Mouse (Mus musculus) liver, embryonic 13.5 days (tissue): ENCODE results near the gene Clec10a. TPM values are rescaled to one million over a fixed set of nuclear protein-coding genes. Genes with fewer than 3 reads are reported as not detected.
A peak's percentile ranks its signal among the peaks of the same experiment; 100 is the strongest.
"Not testable (repeated sequence)": the region's sequence is repeated elsewhere in the genome, so short reads cannot be mapped to it uniquely, and the experiment has no call there.

Source experiments
- ATAC-seq: fragments of 200-750 bp; cut with Nextera tagmentation; 2 replicates; pipeline ENCODE4 v1.8.0; 2017; ENCODE audit warnings: low read depth, mild to moderate bottlenecking, moderate number of reproducible peaks, moderate library complexity
- DNase-seq: peaks from one replicate; pipeline ENCODE4 v3.0.0; 2022
- H3K27ac ChIP-seq: fragments of 300-500 bp; sonication (generic); 2 replicates; pipeline ENCODE4 v1.5.1; 2015; ENCODE audit warnings: moderate library complexity, mild to moderate bottlenecking, inconsistent platforms
- H3K27me3 ChIP-seq: fragments of 300-500 bp; sonication (generic); 2 replicates; pipeline ENCODE4 v1.6.1; 2015; ENCODE audit warnings: mild to moderate bottlenecking, inconsistent platforms
- H3K36me3 ChIP-seq: fragments of 300-500 bp; sonication (generic); 2 replicates; pipeline ENCODE4 v1.6.1; 2015; ENCODE audit warnings: mild to moderate bottlenecking, inconsistent platforms
- H3K4me1 ChIP-seq: fragments of 300-500 bp; sonication (generic); replicated peaks from 2 replicates; pipeline ENCODE4 v1.6.1; 2015; ENCODE audit warnings: inconsistent platforms
- H3K4me2 ChIP-seq: fragments of 300-500 bp; sonication (generic); 2 replicates; pipeline ENCODE4 v1.6.1; 2015; ENCODE audit warnings: inconsistent platforms, mild to moderate bottlenecking, moderate library complexity
- H3K4me3 ChIP-seq: fragments of 300-500 bp; sonication (generic); replicated peaks from 2 replicates; pipeline ENCODE4 v1.5.1; 2015; ENCODE audit warnings: mild to moderate bottlenecking, inconsistent platforms
- H3K9ac ChIP-seq: fragments of 300-500 bp; sonication (generic); 2 replicates; pipeline ENCODE4 v1.6.1; 2015; ENCODE audit warnings: mild to moderate bottlenecking, inconsistent platforms
- H3K9me3 ChIP-seq: fragments of 300-500 bp; sonication (generic); replicated peaks from 2 replicates; pipeline ENCODE4 v1.6.1; 2016; ENCODE audit warnings: inconsistent platforms
- WGBS: fragments of 180-500 bp; shearing (Covaris S2); methylation state at CpG from one replicate; pipeline ENCODE4 v1.1.7; 2015; ENCODE audit not compliant: insufficient replicate concordance; 5-methylcytosine and 5-hydroxymethylcytosine counted together
- polyA plus RNA-seq: library from polyadenylated mRNA; unstranded; fragments of >200 nt; fragmentation: Nextera tagmentation; extraction: Ambion mirVana; gene quantifications from 2 replicates; pipeline ENCODE4 v1.2.1, GENCODE M21; 2015

The Clec10a gene
- polyA plus RNA-seq, 1 experiment from 2014 or later = 0.32 TPM

DNA sequence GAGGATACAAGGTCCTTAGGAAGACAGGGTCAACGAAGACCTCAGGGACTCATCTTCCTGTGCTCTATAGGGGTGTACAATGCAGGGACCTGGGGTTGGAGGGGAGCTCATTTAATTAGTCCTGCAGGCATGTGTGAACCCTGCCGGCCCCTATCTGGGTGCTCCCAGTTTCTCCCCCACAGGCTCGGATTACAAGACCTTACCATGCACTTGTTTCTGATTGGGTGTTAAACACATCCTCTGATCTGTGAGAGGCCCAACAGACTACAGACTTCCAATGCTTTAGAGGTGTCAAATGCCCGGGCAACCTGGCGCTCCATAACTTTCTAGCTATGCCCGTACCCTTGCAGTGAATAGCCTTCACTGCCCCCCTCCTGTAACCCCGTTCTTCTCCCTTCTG, 12.1 kb downstream of the Clec10a start:
- Histone ChIP-seq H3K4me3 (no peak overlapping the region), H3K36me3 (no peaks in the 10 kb centered on the region), H3K27ac (no peak overlapping the region), H3K4me1 (no peaks in the 10 kb centered on the region), H3K9me3 (no peaks in the 10 kb centered on the region), H3K9ac (no peak overlapping the region), H3K4me2 (no peak overlapping the region), H3K27me3 (no peaks in the 10 kb centered on the region)
- 52% methylated on average over 7 of the region's 7 CpGs for WGBS
- ATAC-seq (no peak), DNase-seq (no peak)

DNA sequence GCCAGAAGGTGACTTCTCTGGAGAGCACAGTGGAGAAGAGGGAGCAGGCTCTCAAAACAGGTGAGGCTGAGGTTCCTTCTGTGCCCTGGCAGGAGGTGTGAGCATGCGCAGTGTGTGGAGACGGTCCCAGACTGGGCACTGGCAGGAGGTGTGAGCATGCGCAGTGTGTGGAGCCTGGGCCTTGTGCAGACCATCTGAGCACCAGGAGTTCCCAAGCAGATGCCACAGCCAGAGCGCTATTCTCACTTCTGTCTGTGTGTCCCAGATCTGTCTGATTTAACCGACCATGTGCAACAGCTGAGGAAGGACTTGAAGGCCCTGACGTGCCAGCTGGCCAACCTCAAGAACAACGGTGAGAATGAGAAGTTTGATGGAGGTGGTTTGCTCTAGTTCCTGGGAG, 13.5 kb downstream of the Clec10a start:
- H3K36me3 ChIP-seq, H3K9me3 ChIP-seq, H3K4me1 ChIP-seq, ATAC-seq, H3K27ac ChIP-seq, H3K4me3 ChIP-seq, H3K27me3 ChIP-seq, H3K9ac ChIP-seq, H3K4me2 ChIP-seq, DNase-seq: not testable (repeated sequence)
- 71% methylated on average over 7 of the region's 7 CpGs for WGBS

DNA sequence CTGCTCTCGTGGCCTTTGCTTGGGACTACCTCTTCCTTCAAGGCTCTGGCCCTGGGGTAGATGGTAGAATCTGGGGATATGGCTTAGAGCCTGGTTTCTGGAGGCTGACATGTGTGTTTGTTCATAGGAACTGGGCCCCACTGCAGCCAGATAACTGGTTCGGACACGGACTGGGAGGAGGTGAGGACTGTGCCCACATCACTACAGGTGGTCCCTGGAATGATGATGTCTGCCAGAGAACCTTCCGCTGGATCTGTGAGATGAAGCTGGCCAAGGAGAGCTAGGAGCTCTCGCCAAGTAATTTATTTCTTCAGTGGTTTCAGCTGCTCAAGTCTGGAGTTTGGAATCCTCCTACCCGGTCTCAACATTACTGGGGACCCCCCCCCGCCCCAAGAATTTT, 14.3 kb downstream of the Clec10a start:
- 66% methylated on average over 7 of the region's 7 CpGs for WGBS
- H3K36me3 ChIP-seq = no peaks in the 10 kb centered on the region
- DNase-seq = no peak
- H3K4me1 ChIP-seq = no peaks in the 10 kb centered on the region
- H3K9ac ChIP-seq = no peak overlapping the region
- no peaks in the 10 kb centered on the region for H3K9me3 ChIP-seq
- no peak overlapping the region for H3K27ac ChIP-seq
- H3K4me3 ChIP-seq = no peak overlapping the region
- no peak for ATAC-seq
- H3K4me2 ChIP-seq = no peak overlapping the region
- H3K27me3 ChIP-seq = no peaks in the 10 kb centered on the region

DNA sequence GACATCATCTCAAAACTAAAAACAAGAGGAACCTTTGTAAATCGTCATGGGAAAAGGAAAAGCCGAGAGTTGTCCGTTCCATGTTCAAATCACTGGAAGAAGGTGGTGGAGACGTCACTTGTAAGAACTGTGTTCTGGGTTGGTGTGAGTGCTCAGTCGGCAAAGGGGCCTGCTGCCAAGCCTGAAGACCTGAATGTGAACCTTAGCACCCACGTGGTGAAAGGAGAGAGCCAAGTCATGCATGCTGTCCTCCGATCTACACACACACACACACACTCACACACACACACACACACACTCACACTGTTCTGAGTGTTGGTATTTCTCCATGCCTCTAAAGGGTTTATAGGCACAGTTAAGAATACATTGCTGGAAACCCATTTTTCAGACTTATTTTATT, 15.2 kb downstream of the Clec10a start:
- Histone ChIP-seq H3K27ac (no peak overlapping the region), H3K36me3 (no peaks in the 10 kb centered on the region), H3K27me3 (no peaks in the 10 kb centered on the region), H3K4me2 (no peak overlapping the region), H3K4me3 (no peak overlapping the region), H3K9ac (no peak overlapping the region), H3K9me3 (no peaks in the 10 kb centered on the region), H3K4me1 (no peaks in the 10 kb centered on the region)
- DNase-seq = no peak
- WGBS = 61% methylated on average over 7 of the region's 7 CpGs
- no peak for ATAC-seq

DNA sequence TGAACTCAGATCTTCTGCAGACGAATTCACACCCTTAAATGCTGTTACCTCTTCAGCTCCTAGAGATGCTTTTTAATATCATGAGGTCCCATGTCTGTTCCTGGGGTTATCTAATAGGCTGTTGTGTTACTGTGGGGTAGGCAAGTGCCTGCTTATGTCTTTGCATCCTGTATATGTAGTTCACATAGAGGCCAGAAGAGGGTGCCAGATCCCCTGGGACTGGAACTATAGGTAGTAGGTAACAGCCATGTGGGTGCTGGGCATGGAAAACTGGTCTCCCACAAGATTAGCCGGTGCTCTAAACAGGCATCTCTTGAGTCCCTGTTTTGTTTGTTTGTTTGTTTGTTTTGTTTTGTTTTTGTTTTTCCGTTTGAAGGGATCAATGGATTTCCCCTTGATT, 15.8 kb downstream of the Clec10a start:
- H3K27ac ChIP-seq = no peak overlapping the region
- peak; percentile 23 for DNase-seq
- no peaks in the 10 kb centered on the region for H3K36me3 ChIP-seq
- H3K4me1 ChIP-seq = no peaks in the 10 kb centered on the region
- 33% methylated on average over 3 of the region's 3 CpGs for WGBS
- H3K9ac ChIP-seq = no peak overlapping the region
- H3K9me3 ChIP-seq = no peaks in the 10 kb centered on the region
- no peaks in the 10 kb centered on the region for H3K27me3 ChIP-seq
- H3K4me3 ChIP-seq = no peak overlapping the region
- no peak for ATAC-seq
- no peak overlapping the region for H3K4me2 ChIP-seq

DNA sequence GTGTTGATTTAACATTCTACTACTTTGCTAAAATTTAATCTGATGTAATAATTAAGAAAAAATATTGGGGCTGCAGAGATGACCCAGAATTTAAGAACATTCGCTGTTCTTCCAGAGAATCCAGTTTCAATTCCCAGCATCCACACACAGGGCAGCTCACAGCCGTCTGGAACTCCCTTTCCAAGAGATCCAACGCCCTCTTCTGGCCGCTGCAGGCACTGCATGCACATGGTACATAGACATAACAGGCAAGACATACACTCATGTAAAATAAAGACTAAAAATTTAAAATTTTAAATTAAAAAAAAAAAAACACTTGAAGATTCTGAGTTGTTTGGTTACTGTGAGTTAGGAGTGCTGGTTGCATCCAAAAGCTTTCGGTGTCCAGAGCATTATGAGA, 16.3 kb downstream of the Clec10a start:
- no peak for DNase-seq
- no peak overlapping the region for H3K4me2 ChIP-seq
- WGBS = 43% methylated on average over 5 of the region's 5 CpGs

DNA sequence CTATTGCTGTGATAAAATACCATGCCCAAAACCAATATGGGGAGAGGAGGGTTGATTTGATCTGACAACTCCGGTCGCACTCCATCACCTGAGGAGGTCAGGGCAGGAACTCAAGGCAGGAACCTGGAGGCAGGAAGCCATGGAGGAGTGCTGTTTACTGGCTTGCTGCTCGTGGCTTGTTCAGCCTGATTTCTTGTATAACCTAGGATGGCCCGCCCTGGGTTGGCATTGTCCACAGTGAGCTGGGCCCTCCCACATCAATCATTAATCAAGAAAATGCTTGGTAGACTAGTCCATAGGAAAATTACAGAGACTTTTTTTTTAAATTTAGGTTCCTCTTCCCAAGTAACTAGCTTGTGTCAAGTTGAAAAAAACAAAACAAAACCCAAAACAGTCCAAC, 18.5 kb downstream of the Clec10a start:
- Histone ChIP-seq H3K9me3 (no peaks in the 10 kb centered on the region), H3K27me3 (no peaks in the 10 kb centered on the region), H3K9ac (no peak overlapping the region), H3K27ac (no peak overlapping the region), H3K36me3 (no peaks in the 10 kb centered on the region), H3K4me3 (no peak overlapping the region), H3K4me1 (no peaks in the 10 kb centered on the region), H3K4me2 (no peak overlapping the region)
- no peak for ATAC-seq
- DNase-seq = no peak
- WGBS = 68% methylated on average over 4 of the region's 4 CpGs

More for the DNA sequence above, 16.3 kb downstream of the Clec10a start:
- no peak overlapping the region for H3K27ac ChIP-seq
- no peak for ATAC-seq
- H3K9me3 ChIP-seq = no peaks in the 10 kb centered on the region
- no peaks in the 10 kb centered on the region for H3K27me3 ChIP-seq
- no peaks in the 10 kb centered on the region for H3K4me1 ChIP-seq
- H3K4me3 ChIP-seq = no peak overlapping the region
- no peaks in the 10 kb centered on the region for H3K36me3 ChIP-seq
- H3K9ac ChIP-seq = no peak overlapping the region

DNA sequence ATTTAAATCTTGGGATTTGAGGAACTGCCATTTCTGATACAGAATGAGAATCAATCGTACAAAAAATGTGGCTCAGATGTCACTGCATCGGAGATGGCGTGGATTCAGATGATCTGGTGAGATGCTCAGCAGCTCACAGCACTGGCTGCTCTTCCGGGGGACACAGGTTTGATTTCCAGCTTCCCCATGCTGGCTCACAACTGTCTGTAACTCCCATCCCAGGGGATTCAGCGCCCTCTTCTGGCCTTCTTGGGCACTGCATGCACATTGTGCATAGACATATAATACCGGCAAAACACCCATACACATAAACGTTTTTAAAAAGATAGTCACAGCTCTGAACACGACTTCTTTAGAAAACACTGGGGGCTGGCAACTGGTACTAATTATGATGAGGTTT, 21.6 kb downstream of the Clec10a start:
- Histone ChIP-seq H3K27me3 (no peaks in the 10 kb centered on the region), H3K36me3 (no peaks in the 10 kb centered on the region), H3K9ac (no peak overlapping the region), H3K4me3 (no peak overlapping the region), H3K9me3 (no peaks in the 10 kb centered on the region), H3K4me1 (no peaks in the 10 kb centered on the region), H3K27ac (no peak overlapping the region), H3K4me2 (no peak overlapping the region)
- ATAC-seq (no peak), DNase-seq (no peak)
- 58% methylated on average over 8 of the region's 8 CpGs for WGBS

DNA sequence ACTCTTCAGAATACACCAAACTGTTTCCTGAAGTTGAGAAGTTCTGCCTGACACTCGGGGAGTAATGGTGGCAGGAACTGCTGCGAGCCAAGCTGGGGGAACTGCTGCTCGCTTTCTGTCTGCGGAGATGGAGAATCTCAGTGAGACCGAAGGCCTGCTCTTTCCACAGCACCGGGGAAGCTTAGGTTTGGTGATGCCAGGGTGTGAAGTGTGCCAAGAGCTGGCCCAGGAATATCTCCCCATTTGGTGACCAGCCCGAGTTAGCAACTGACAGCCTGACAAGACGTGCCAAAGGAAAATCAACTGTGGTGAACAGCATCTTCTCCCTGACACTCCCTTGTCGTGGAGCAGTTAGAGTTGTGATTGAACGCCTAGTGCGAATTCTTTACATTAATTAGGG, 22.3 kb downstream of the Clec10a start:
- WGBS = 72% methylated on average over 11 of the region's 11 CpGs
- no peaks in the 10 kb centered on the region for H3K9me3 ChIP-seq
- H3K4me3 ChIP-seq = no peak overlapping the region
- no peak overlapping the region for H3K9ac ChIP-seq
- no peak overlapping the region for H3K27ac ChIP-seq
- H3K36me3 ChIP-seq = no peaks in the 10 kb centered on the region
- H3K4me1 ChIP-seq = no peaks in the 10 kb centered on the region
- no peaks in the 10 kb centered on the region for H3K27me3 ChIP-seq
- no peak overlapping the region for H3K4me2 ChIP-seq
- ATAC-seq = no peak
- no peak for DNase-seq

DNA sequence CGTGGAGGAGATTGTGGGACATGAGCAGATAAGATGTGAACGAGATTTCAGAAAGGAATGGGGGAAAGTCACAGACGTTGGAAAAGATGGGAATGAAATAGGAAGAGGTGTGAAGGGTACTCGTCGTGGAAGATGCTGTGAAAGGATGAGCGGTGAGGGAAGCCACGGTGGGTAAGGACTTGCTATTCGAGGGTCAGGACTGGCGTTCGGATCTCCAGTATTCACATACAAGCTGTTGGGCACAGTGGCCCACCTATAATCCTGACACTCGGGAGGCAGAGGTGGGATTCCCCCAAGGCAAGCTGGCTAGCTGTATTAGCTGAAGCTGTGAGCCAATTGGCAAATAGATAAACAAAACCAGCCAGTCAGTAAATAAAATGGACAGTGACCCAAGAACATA, 22.8 kb downstream of the Clec10a start:
- no peak overlapping the region for H3K4me3 ChIP-seq
- DNase-seq = no peak
- H3K9ac ChIP-seq = no peak overlapping the region
- H3K27me3 ChIP-seq = no peaks in the 10 kb centered on the region
- 66% methylated on average over 11 of the region's 11 CpGs for WGBS
- H3K36me3 ChIP-seq = no peaks in the 10 kb centered on the region
- no peak overlapping the region for H3K27ac ChIP-seq
- H3K9me3 ChIP-seq = no peaks in the 10 kb centered on the region
- no peaks in the 10 kb centered on the region for H3K4me1 ChIP-seq
- ATAC-seq = no peak
- H3K4me2 ChIP-seq = no peak overlapping the region

DNA sequence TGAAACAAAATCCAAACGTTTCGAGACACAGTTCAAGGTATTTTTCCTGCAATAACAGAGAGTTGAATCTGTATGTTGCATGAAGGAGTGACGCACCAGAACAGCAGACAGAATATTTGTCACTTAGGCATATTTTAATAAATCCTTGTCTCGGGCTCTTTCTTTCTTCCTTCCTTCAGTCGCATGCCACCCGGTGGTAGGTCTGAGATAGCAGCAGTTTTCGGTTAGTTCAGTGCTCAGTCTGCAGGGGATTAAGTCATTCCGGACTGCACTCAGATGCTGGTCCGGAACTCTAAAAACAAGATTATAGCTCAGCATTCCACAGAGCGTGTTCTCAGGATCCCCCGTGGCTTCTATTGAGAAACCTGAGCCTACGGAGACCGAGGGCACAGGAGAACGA, 23.4 kb downstream of the Clec10a start:
- Histone ChIP-seq H3K36me3 (no peaks in the 10 kb centered on the region), H3K4me2 (no peak overlapping the region), H3K9me3 (no peaks in the 10 kb centered on the region), H3K27me3 (no peaks in the 10 kb centered on the region), H3K27ac (no peak overlapping the region), H3K4me1 (no peaks in the 10 kb centered on the region), H3K9ac (no peak overlapping the region), H3K4me3 (no peak overlapping the region)
- 35% methylated on average over 14 of the region's 14 CpGs for WGBS
- ATAC-seq = no peak
- no peak for DNase-seq

DNA sequence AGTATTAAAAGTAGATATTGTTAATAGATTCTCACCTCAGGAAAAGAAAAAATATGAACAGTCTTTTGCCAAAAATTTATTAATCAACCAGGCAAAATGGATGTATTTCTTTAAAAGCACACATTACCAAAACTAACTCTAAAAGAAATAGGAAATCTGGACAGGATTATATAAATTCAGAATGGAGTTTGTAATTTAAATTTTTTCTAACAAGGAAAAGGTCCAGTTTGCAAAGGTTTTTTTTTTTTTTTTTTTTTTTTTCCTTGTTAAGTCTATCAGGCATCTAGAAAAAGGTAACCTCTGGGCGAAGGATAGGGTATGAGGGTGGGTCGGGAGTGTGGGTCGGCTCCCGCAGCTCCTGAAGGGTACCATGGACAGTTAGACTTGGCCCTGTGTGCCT, 24.5 kb downstream of the Clec10a start:
- ATAC-seq (no peak), DNase-seq (no peak)
- Histone ChIP-seq H3K4me2 (no peak overlapping the region), H3K9me3 (no peaks in the 10 kb centered on the region), H3K27ac (no peak overlapping the region), H3K9ac (no peak overlapping the region), H3K27me3 (no peaks in the 10 kb centered on the region), H3K36me3 (no peaks in the 10 kb centered on the region), H3K4me3 (no peak overlapping the region), H3K4me1 (no peaks in the 10 kb centered on the region)
- WGBS = 78% methylated on average over 4 of the region's 4 CpGs

DNA sequence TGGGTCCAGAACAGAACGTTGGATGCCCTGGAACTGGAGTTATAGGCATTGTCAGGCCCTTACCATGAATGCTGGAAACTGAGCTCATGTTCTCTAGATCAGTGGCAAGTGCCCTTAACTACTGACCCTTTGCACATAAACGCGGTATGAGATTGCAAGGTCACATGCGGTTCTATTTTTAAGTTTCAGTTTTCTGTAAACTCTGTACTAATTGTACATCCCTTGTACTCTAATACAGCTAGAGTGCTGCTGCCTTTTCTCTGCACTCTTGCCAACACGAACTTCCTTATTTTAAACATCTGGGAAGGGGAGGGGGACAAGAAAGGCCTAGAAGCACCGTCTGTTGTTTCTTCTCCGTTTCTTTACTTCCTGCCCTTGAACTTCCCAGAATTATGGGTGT, 29.1 kb downstream of the Clec10a start:
- Histone ChIP-seq H3K9me3 (no peaks in the 10 kb centered on the region), H3K4me2 (no peak overlapping the region), H3K9ac (no peak overlapping the region), H3K27me3 (no peaks in the 10 kb centered on the region), H3K36me3 (no peaks in the 10 kb centered on the region), H3K27ac (no peak overlapping the region), H3K4me1 (no peaks in the 10 kb centered on the region), H3K4me3 (no peak overlapping the region)
- DNase-seq (no peak), ATAC-seq (no peak)
- WGBS = 44% methylated on average over 7 of the region's 7 CpGs
